Mouse (Mus musculus): ENCODE results near the gene Hydin.

GRCm38 (mm10) chr8:110373695-110374094, 106.9 kb downstream of the Hydin start:
- TF ChIP-seq POLR2A (IDR thresholded peaks at IDR 0.05; ENCODE audit: borderline replicate concordance, extremely low read depth, low read depth, low read length) (no peak), CTCF (IDR thresholded peaks at IDR 0.05; ENCODE audit: insufficient read depth, low read length) (no peak)
